Mouse (Mus musculus) ES-E14 (cell line): ENCODE data around the gene Tmcc2. TPM values are rescaled to one million over a fixed set of nuclear protein-coding genes. Genes with fewer than 3 reads are reported as not detected.

ENCODE experiments used
- DNase-seq: peaks from one replicate; pipeline ENCODE4 v3.0.0-alpha.2; 2013; ENCODE audit warnings: low read depth, low spot score
- H3K27ac ChIP-seq: 2 replicates; pipeline ENCODE4 v1.5.1; 2012; ENCODE audit warnings: low read depth, mild to moderate bottlenecking, low read length, moderate library complexity, mixed read lengths; ENCODE audit not compliant: poor library complexity, insufficient read depth, severe bottlenecking
- H3K36me3 ChIP-seq: 2 replicates; pipeline ENCODE4 v1.6.1; 2012; ENCODE audit warnings: mild to moderate bottlenecking, low read length, moderate library complexity, mixed read lengths; ENCODE audit not compliant: control insufficient read depth, poor library complexity, insufficient read depth, severe bottlenecking
- H3K4me1 ChIP-seq, 2 experiments: fragments of 150-350 bp in 1 of 2; sonication (generic) in 1 of 2; 2 replicates each; pipeline ENCODE4 v1.6.1; 2012; ENCODE audit warnings: low read length in 2 of 2, mild to moderate bottlenecking in 1 of 2, mixed read lengths in 1 of 2; ENCODE audit not compliant: control insufficient read depth in 2 of 2, insufficient read depth in 2 of 2, poor library complexity in 1 of 2
- H3K4me3 ChIP-seq, 2 experiments: fragments of 150-350 bp in 1 of 2; sonication (generic) in 1 of 2; 2 replicates each; pipeline ENCODE4 v1.5.1; 2012; ENCODE audit warnings: low read length in 2 of 2, low read depth in 1 of 2, mild to moderate bottlenecking in 1 of 2, mixed read lengths in 1 of 2; ENCODE audit not compliant: insufficient read depth in 1 of 2, poor library complexity in 1 of 2, severe bottlenecking in 1 of 2
- H3K9ac ChIP-seq: 2 replicates; pipeline ENCODE4 v1.6.1; 2012; ENCODE audit warnings: low read depth, mild to moderate bottlenecking, low read length, mixed read lengths; ENCODE audit not compliant: poor library complexity, insufficient read depth, severe bottlenecking
- H3K9me3 ChIP-seq: fragments of 150-350 bp; sonication (generic); 2 replicates; pipeline ENCODE4 v1.6.1; 2012; ENCODE audit warnings: low read depth, mild to moderate bottlenecking, low read length; ENCODE audit not compliant: control insufficient read depth, insufficient read depth
- CHD2 ChIP-seq: IDR thresholded peaks from 2 replicates; pipeline ENCODE4 v1.6.1; 2014; ENCODE audit warnings: mild to moderate bottlenecking, low read depth, low read length, inconsistent platforms
- HCFC1 ChIP-seq: IDR thresholded peaks from 2 replicates; pipeline ENCODE4 v1.6.1; 2012; ENCODE audit warnings: low read length, inconsistent platforms, borderline replicate concordance; ENCODE audit not compliant: insufficient read depth
- MAFK ChIP-seq: IDR thresholded peaks from 2 replicates; pipeline ENCODE4 v1.6.1; 2014; ENCODE audit warnings: mild to moderate bottlenecking, low read depth, low read length, inconsistent platforms; ENCODE audit not compliant: insufficient read depth
- ZC3H11A ChIP-seq: IDR thresholded peaks from 2 replicates; pipeline ENCODE4 v1.6.1; 2012; ENCODE audit warnings: low read depth, mild to moderate bottlenecking, inconsistent platforms, low read length, borderline replicate concordance
- ZNF384 ChIP-seq: IDR thresholded peaks from 2 replicates; pipeline ENCODE4 v1.6.1; 2012; ENCODE audit warnings: low read depth, low read length, inconsistent platforms
- in situ Hi-C, 2 experiments: fragments of 600-800 bp; cut with MboI; formaldehyde crosslinking; loops; one replicate each; pipeline ENCODE4 v1.15.1; 2025; ENCODE audit warnings: low sequenced_read_pairs in 2 of 2, inconsistent platforms in 1 of 2; ENCODE audit not compliant: unreplicated experiment in 2 of 2
- total RNA-seq: library from RNA; depleted of rRNA; stranded (reverse); fragments of 300-350 nt; gene quantifications from 2 replicates; pipeline ENCODE4 v1.2.3, GENCODE M21; 2012

The Tmcc2 gene
- total RNA-seq, 1 experiment: 7.9 TPM

- in situ Hi-C loops: no loop called here
- H3K36me3 ChIP-seq: no peaks in the 10 kb centered on the region; the same call in 1 of the 2 replicates
- peaks cover 0 to 21% of the 10 kb centered on the region in 2 experiments for H3K4me1 ChIP-seq
- H3K9me3 ChIP-seq: no peaks in the 10 kb centered on the region
- DNase-seq: no peak
- no peak overlapping the region for H3K4me3 ChIP-seq
- no peak overlapping the region; the same call in 1 of the 2 replicates for H3K9ac ChIP-seq
- H3K27ac ChIP-seq: no peak overlapping the region
- TF ChIP-seq HCFC1 (no peak), CHD2 (no peak)
Observed at GRCm38 (mm10) chr1:132377055-132377365, 14.1 kb downstream of the Tmcc2 start.

- Histone ChIP-seq H3K36me3 (no peaks in the 10 kb centered on the region; the same call in 1 of the 2 replicates), H3K27ac (no peak overlapping the region), H3K9ac (no peak overlapping the region), H3K9me3 (no peaks in the 10 kb centered on the region), H3K4me1 (peaks cover 0 to 25% of the 10 kb centered on the region in 2 experiments), H3K4me3 (no peak overlapping the region)
- no peak for DNase-seq
- no peak for TF ChIP-seq MAFK
- TF ChIP-seq ZNF384: no peak
- no peak for TF ChIP-seq CHD2
- TF ChIP-seq HCFC1: no peak
- no peak for TF ChIP-seq ZC3H11A
- in situ Hi-C loops: no loop called here
Observed at GRCm38 (mm10) chr1:132376211-132377054, 14.6 kb downstream of the Tmcc2 start.

GRCm38 (mm10) chr1:132375256-132375655 is 15.8 kb downstream of the Tmcc2 start:
- H3K27ac ChIP-seq: no peak overlapping the region
- H3K4me1 ChIP-seq: peaks cover 0 to 25% of the 10 kb centered on the region in 2 experiments

GRCm38 (mm10) chr1:132374873-132375244 is 16.2 kb downstream of the Tmcc2 start:
- Histone ChIP-seq H3K27ac (no peak overlapping the region), H3K4me1 (peaks cover 0 to 25% of the 10 kb centered on the region in 2 experiments), H3K36me3 (no peaks in the 10 kb centered on the region; the same call in 1 of the 2 replicates), H3K9me3 (no peaks in the 10 kb centered on the region), H3K9ac (no peak overlapping the region), H3K4me3 (no peak overlapping the region)
- in situ Hi-C loops: no loop called here
- no peak for DNase-seq
- TF ChIP-seq CHD2 (no peak), ZC3H11A (no peak)

More at GRCm38 (mm10) chr1:132375256-132375655, 15.8 kb downstream of the Tmcc2 start:
- in situ Hi-C loops: no loop called here
- Histone ChIP-seq H3K9me3 (no peaks in the 10 kb centered on the region), H3K4me3 (no peak overlapping the region), H3K36me3 (no peaks in the 10 kb centered on the region; the same call in 1 of the 2 replicates), H3K9ac (no peak overlapping the region)
- TF ChIP-seq MAFK (no peak), ZC3H11A (no peak), CHD2 (no peak), HCFC1 (no peak), ZNF384 (no peak)
- DNase-seq: no peak
